Mouse (Mus musculus): ENCODE data around the gene Tor1aip1. TPM values are rescaled to one million over a fixed set of nuclear protein-coding genes. Genes with fewer than 3 reads are reported as not detected.
A peak's percentile ranks its signal among the peaks of the same experiment; 100 is the strongest.

Gene Tor1aip1
- polyA plus RNA-seq, 1 experiment from 2014 or later: 152 TPM

DNA sequence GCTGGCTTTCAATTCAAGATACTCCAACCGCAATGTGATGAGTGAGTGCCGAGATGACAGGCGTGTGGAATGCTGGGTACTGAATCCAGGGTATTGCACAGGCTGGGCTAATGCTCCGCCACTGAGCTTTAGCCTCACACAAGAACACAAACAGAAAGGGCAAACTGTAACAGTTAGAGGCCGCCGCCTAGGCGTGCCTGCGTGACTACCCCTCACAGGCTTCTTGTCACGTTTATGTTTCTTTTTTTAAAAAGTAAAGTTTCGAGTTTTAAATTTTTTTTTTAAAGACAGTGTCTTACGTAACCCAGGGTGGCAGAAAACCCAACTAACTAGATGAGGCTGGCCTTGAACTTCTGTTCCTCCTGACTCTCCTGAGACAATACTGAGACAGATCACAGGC lies 30.4 kb downstream of the Tor1aip1 start:
- Histone ChIP-seq H3K79me2 (ENCODE audit: inconsistent target) (peaks cover 51% of the 10 kb centered on the region), H3K4me3 (ENCODE audit: inconsistent target) (no peak overlapping the region), H3K36me3 (ENCODE audit: inconsistent target) (peaks cover 58% of the 10 kb centered on the region), H3K27ac (no peak overlapping the region)
- 79% methylated on average over 10 of the region's 11 CpGs for WGBS (ENCODE audit: missing documents)

DNA sequence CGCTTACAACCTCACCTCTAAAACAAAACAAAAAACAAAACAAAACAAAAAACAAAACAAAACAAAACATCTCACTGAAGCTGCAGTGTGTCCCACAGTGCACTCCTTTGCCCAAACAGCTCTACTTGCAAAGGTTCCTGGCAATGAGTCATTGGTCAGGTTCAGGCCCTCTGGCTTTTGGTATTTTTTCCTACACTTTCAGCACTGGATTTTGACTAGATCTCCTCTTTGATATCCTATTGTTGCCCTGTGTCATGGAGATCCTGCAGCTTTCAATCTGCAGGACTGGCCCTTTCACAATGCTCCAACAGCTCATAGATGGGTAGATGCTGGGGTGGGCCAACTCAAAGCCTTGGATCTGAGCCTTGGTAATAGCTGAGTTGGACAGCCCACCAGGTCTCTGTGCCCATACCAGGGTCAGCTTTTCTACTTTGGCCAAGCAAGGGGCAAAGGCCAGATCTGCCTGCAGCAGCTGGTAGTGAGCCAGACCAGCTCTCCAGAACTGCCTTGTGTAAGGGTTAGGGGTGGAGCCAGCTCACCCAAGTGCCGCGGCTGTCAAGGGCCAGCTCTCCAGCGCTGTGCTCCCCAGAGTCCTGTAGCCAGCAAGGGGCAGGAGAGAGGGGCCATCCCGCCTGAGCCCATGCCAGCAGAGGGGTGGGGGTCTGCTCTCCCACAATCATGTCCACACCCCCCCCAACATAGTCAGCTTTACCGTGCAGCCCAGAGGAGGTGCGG lies 32.9 kb downstream of the Tor1aip1 start:
- peaks cover 25% of the 10 kb centered on the region; the same call in 1 of the 2 replicates for H3K79me2 ChIP-seq (ENCODE audit: inconsistent target)
- H3K36me3 ChIP-seq (ENCODE audit: inconsistent target): peaks cover 36% of the 10 kb centered on the region
- WGBS (ENCODE audit: missing documents): 94% methylated on average over 6 of the region's 7 CpGs
- no peak overlapping the region for H3K27ac ChIP-seq
- H3K4me3 ChIP-seq (ENCODE audit: inconsistent target): no peak overlapping the region

DNA sequence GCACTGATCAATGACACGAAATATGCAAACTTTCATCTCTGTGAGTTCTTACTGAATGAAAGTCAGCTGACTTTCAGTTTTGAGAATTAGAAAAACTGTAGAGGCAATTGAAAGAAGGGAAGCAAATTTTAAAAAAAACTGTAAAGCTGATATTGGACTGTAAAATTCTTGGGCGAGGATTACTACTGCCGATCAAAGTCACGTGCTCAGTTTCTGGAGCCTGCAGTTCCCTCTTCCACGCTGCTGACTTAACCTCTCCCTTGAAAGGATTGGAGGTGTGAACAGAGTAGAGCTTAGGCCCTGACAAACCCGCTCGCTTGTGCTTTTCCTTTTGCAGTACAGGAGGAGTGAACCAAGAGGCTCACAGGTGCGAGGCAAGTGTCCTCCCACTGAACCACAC lies 33.9 kb downstream of the Tor1aip1 start:
- H3K79me2 ChIP-seq (ENCODE audit: inconsistent target): peaks cover 15% of the 10 kb centered on the region; the same call in 1 of the 2 replicates
- peaks cover 26% of the 10 kb centered on the region for H3K36me3 ChIP-seq (ENCODE audit: inconsistent target)
- no peak overlapping the region for H3K27ac ChIP-seq
- H3K4me3 ChIP-seq (ENCODE audit: inconsistent target): no peak overlapping the region
- 70% methylated on average over 8 of the region's 8 CpGs for WGBS (ENCODE audit: missing documents)

DNA sequence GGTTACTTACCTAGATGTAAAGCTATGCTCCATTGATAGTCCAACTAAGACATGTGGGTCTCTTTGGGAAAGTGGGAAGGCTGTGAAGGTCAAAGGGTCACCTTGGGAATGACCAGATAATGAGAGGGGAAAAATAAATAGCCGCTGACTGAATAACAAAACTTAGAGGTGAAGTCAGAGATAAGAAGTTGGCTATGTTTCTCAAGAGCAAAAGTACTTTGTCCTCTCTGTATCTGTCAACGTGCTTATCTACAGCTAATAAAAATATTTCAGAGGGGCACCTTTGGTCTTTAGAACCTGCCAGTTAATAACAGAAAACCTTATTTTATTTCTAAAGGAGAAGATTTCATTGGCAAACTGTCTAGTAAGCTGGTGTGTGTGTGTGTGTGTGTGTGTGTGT lies 40.7 kb downstream of the Tor1aip1 start:
- H3K79me2 ChIP-seq (ENCODE audit: inconsistent target): no peaks in the 10 kb centered on the region
- H3K27ac ChIP-seq: no peak overlapping the region
- no peak overlapping the region for H3K4me3 ChIP-seq (ENCODE audit: inconsistent target)
- 92% methylated on average over 2 of the region's 2 CpGs for WGBS (ENCODE audit: missing documents)
- H3K36me3 ChIP-seq (ENCODE audit: inconsistent target): no peaks in the 10 kb centered on the region

DNA sequence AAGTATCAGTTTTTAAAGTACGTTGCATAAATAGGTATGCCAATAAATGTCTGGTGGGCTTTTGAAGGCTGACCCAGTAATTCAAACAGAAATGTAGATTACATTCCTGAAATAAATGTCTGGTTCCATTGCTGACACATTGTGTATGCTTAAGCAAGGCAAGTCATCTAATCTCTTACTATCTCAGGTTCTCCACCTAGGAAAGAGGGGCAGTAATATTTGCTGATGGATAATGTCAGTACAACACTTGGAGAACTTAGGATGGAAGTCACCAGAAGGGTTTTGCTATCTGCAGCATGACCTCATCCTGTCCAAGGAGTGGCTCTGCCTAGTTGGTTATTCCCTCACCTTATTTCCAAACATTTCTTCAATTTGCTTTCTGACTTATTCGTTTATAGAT lies 41.8 kb downstream of the Tor1aip1 start:
- Histone ChIP-seq H3K36me3 (ENCODE audit: inconsistent target) (no peaks in the 10 kb centered on the region), H3K27ac (no peak overlapping the region), H3K79me2 (ENCODE audit: inconsistent target) (no peaks in the 10 kb centered on the region), H3K4me3 (ENCODE audit: inconsistent target) (no peak overlapping the region)
- 80% methylated on average over 1 of the region's 2 CpGs for WGBS (ENCODE audit: missing documents)

DNA sequence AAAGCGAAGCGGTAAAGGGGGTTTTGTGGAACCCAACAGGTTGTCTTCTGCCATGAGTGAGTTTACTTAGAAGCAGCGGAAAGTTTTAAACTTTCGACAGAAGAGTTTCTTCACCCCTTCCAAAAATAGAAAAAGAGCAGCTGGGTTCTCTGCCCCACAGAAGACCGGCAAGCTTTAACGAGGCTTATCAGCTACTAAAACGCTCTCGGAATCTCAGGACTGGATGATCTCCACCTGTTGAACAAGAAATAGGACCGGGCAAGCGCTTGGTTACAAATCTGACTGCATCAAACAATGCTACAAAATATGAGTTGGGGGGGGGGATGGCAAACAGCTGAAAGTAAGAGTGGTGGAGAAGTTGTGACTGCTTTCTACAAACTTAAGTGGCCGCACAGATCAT lies 45.9 kb downstream of the Tor1aip1 start:
- Histone ChIP-seq H3K79me2 (ENCODE audit: inconsistent target) (no peaks in the 10 kb centered on the region), H3K4me3 (ENCODE audit: inconsistent target) (no peak overlapping the region), H3K27ac (no peak overlapping the region), H3K36me3 (ENCODE audit: inconsistent target) (no peaks in the 10 kb centered on the region)
- 86% methylated on average over 11 of the region's 11 CpGs for WGBS (ENCODE audit: missing documents)

DNA sequence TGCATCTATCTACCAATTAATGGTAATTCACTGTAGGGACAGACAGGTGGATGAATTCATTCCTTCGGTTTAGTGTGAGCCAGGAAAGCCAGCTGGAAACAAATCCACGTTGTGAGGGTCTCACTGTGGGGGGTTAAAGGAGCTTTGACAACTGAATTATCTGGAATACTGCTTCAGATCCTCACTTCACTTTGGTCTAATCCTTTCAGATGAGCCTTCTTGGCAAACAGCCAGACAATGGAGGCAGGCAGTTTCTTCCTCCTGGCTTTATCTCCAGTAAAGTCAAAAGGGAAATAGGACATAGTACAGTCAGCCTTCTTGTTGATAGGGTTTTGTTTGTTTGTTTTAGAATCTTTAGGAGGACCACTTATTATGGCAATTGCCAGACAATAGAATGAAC lies 46.9 kb downstream of the Tor1aip1 start:
- 85% methylated on average over 2 of the region's 2 CpGs for WGBS (ENCODE audit: missing documents)
- H3K36me3 ChIP-seq (ENCODE audit: inconsistent target): no peaks in the 10 kb centered on the region
- no peaks in the 10 kb centered on the region for H3K79me2 ChIP-seq (ENCODE audit: inconsistent target)
- H3K27ac ChIP-seq: no peak overlapping the region
- no peak overlapping the region for H3K4me3 ChIP-seq (ENCODE audit: inconsistent target)

DNA sequence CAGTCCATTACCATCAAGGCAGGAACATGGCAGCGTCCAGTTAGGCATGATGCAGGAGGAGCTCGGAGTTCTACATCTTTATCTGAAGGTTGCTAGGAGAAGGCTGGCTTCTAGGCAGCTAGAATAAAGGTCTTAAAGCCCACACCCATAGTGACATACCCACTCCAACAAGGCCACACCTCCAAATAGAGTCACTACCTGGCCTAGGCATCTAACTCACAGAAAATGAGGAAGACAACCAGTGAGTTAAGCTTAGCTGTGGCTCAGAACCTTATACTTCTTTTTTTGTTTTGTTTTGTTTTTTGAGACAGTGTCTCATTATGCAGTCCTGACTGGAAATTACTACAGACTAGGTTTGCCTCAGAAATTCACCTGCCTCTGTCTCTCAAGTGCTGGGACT lies 48.7 kb downstream of the Tor1aip1 start:
- no peak overlapping the region for H3K4me3 ChIP-seq (ENCODE audit: inconsistent target)
- H3K79me2 ChIP-seq (ENCODE audit: inconsistent target): no peaks in the 10 kb centered on the region
- no peak overlapping the region for H3K27ac ChIP-seq
- 93% methylated on average over 2 of the region's 2 CpGs for WGBS (ENCODE audit: missing documents)
- H3K36me3 ChIP-seq (ENCODE audit: inconsistent target): no peaks in the 10 kb centered on the region

DNA sequence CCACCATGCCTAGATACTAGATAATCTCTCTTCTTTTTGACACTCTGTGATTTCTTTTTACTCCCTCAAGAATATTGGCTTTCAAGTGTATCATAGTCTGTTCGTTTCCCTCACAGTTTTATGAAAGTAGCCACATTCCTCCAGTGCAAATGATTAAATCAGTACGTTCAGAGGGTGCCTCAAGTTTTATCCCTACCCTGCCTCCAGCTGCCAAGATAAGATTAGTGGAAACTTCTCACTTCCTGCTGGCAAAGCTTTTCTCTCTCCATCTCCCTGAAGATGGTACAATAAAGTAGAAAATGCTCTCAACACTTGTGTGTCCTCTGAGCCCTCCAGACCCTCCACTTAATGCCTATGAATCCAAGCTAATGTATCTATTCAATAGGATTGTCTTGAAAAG lies 61.3 kb downstream of the Tor1aip1 start:
- Histone ChIP-seq H3K27ac (no peak overlapping the region), H3K4me3 (ENCODE audit: inconsistent target) (no peak overlapping the region), H3K36me3 (ENCODE audit: inconsistent target) (no peaks in the 10 kb centered on the region), H3K79me2 (ENCODE audit: inconsistent target) (peaks cover 28% of the 10 kb centered on the region)
- whole genome bisulfite sequencing (ENCODE audit: missing documents): 81% methylated on average over 2 of the region's 2 CpGs

DNA sequence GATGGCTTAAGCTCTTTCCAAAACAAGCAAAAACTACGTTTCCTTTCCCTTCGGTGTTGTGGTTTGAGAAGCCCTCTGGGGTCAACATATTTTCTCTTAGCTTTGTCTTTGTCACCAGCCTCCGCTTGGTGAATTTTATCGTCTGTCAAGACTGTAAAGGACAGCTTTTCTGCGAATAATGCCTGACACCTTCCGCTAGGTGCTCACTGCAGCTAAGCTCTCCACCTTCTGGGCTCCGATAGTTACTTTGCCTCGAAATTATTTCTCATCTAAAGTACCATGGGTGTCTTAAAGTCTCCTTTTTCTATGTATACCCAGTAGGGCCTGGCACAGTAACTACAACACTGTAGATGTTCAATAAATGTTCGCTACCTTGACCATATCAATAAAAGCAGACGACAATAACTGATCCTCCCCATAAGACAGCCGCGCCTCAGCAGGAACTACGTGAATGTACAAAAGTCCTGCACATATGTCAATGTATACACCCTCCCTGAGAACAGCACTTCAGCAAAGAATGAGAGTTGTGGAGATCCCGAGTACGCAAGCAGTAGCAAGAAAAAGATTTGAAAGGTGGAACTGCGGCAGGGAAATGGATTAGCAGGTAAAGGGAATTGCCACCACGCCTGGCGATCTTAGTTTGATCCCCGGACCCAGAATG lies 62.4 kb downstream of the Tor1aip1 start:
- WGBS (ENCODE audit: missing documents): 13% methylated on average over 19 of the region's 19 CpGs
- Histone ChIP-seq H3K36me3 (ENCODE audit: inconsistent target) (no peaks in the 10 kb centered on the region), H3K27ac (peak overlapping the region; percentile 81), H3K79me2 (ENCODE audit: inconsistent target) (peaks cover 38% of the 10 kb centered on the region), H3K4me3 (ENCODE audit: inconsistent target) (peak overlapping the region; percentile 60)

DNA sequence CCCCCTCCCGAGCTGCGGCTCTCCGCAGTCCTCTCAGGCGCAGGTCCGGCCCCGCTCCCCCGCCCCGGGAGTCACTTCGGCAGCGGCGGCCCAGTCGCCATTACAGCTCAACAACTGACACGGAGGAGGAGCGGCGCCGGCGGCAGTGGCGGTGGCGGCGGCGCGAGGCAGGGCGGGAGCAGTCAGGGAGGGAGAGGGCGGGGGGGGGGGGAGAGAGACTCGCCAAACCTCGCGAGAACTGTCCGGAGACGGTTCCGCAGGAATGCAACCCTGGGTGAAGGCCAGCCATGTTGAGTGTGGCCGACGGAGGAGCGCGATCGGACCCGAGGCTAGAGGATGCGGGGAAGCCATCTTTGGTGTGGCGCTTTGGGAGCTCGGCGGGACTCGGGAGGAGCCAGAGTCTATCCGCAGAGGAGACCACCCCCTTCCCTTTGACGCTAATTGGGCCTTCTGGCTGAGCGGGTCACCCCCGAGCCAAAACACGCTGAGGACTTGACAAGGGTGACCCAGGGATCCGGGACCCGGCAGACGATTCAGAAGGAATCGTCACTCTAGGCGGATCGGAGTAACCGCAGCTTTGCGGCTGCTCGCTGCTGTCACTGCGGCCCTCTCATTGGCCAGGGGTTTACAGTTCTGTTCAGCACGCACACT lies 63.1 kb downstream of the Tor1aip1 start, which contains the start of gene Cep350:
Gene Cep350 (minus strand): TSS at position 188 of the 651 bp plus-strand sequence.
- under 1% methylated on average over 42 of the region's 57 CpGs for WGBS (ENCODE audit: missing documents)
- Histone ChIP-seq H3K27ac (peak within 1 kb of the TSS; percentile 81), H3K4me3 (ENCODE audit: inconsistent target) (peak within 1 kb of the TSS; percentile 72), H3K36me3 (ENCODE audit: inconsistent target) (no peaks in the 10 kb centered on the region), H3K79me2 (ENCODE audit: inconsistent target) (peaks cover 45% of the 10 kb centered on the region)

DNA sequence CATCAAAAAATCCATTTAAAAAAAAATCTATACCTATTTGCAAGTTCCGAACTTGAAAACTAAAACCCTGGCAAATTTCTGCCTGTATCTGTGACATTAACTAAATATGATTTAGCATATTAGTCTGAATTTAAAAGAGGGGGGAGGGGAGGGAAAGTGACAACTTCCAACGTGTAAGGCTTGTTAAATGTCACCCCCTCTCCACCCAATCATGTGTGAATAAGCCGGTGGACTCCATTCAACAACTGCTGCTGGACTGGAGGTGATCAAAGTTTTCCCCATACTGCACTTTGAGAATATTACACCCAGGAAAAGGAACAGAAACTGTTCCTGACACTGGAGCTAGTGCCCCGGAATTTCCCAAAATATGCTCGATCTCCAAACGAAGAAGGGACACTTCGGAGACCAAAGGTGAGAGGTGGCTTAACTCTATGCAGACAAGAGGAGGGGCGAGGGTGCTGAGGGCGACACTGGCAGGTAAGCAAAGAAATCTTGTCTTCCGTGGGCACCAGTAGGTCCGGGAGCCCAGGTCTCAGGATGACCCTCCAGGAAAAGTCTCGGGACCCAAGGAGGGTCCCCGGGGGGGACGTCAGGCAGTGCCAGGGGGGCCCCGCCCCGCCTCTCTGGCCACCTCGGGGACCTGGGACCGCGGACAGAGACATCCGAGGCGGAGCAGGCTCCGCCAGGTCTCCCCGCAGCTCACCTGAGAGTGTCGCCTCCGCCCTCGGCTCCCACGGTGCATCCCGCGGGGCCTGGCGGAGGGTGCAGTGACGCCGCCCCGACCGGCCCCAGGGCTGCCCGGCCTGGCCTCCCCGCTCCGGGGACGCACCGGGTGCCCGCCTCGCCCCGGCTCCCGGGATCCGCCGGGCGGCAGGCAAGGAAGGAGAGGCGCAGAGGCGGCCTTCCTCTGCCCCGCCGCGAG lies 63.9 kb downstream of the Tor1aip1 start:
- Histone ChIP-seq H3K27ac (peak overlapping the region; percentile 51), H3K36me3 (ENCODE audit: inconsistent target) (no peaks in the 10 kb centered on the region), H3K4me3 (ENCODE audit: inconsistent target) (peak overlapping the region; percentile 72), H3K79me2 (ENCODE audit: inconsistent target) (peaks cover 53% of the 10 kb centered on the region)
- 1% methylated on average over 44 of the region's 51 CpGs for whole genome bisulfite sequencing (ENCODE audit: missing documents)
